Mouse (Mus musculus) kidney, embryonic 14.5 days (tissue): ENCODE data around the gene Sema5a. TPM values are rescaled to one million over a fixed set of nuclear protein-coding genes. Genes with fewer than 3 reads are reported as not detected.
A peak's percentile ranks its signal among the peaks of the same experiment; 100 is the strongest.

Source experiments
- ATAC-seq: fragments of 200-750 bp; cut with Nextera tagmentation; 2 replicates; pipeline ENCODE4 v1.8.0; 2017; ENCODE audit warnings: moderate number of reproducible peaks, mild to moderate bottlenecking, moderate TSS enrichment, moderate library complexity; ENCODE audit not compliant: low FRiP score, low TSS enrichment
- H3K27ac ChIP-seq: fragments of 300-500 bp; sonication (generic); 2 replicates; pipeline ENCODE4 v1.5.1; 2014; ENCODE audit warnings: low read depth, mild to moderate bottlenecking, low read length, moderate library complexity, mixed read lengths
- H3K27me3 ChIP-seq: fragments of 300-500 bp; sonication (generic); 2 replicates; pipeline ENCODE4 v1.6.1; 2014; ENCODE audit warnings: mild to moderate bottlenecking, low read length; ENCODE audit not compliant: control insufficient read depth, insufficient read depth
- H3K36me3 ChIP-seq: fragments of 300-500 bp; sonication (generic); 2 replicates; pipeline ENCODE4 v1.6.1; 2014; ENCODE audit warnings: low read length, mixed read lengths; ENCODE audit not compliant: control insufficient read depth, insufficient read depth
- H3K4me1 ChIP-seq: fragments of 300-500 bp; sonication (generic); 2 replicates; pipeline ENCODE4 v1.6.1; 2014; ENCODE audit warnings: low read length, mixed read lengths; ENCODE audit not compliant: control insufficient read depth, insufficient read depth
- H3K4me2 ChIP-seq: fragments of 300-500 bp; sonication (generic); replicated peaks from 2 replicates; pipeline ENCODE4 v1.6.1; 2014; ENCODE audit warnings: low read depth, mild to moderate bottlenecking, low read length
- H3K4me3 ChIP-seq: fragments of 300-500 bp; sonication (generic); 2 replicates; pipeline ENCODE4 v1.5.1; 2014; ENCODE audit warnings: mild to moderate bottlenecking, low read length
- H3K9ac ChIP-seq: fragments of 300-500 bp; sonication (generic); 2 replicates; pipeline ENCODE4 v1.6.1; 2014; ENCODE audit warnings: low read depth, mild to moderate bottlenecking, low read length, moderate library complexity
- H3K9me3 ChIP-seq: fragments of 300-500 bp; sonication (generic); 2 replicates; pipeline ENCODE4 v1.6.1; 2016; ENCODE audit warnings: low read length; ENCODE audit not compliant: control insufficient read depth
- WGBS: fragments of 180-500 bp; shearing (Covaris S2); extraction: QIAGEN DNeasy Blood & Tissue Kit; methylation state at CpG from one replicate; pipeline ENCODE4 v1.1.7; 2014; 5-methylcytosine and 5-hydroxymethylcytosine counted together
- polyA plus RNA-seq: library from polyadenylated mRNA; unstranded; fragments of >200 nt; fragmentation: Nextera tagmentation; extraction: Ambion mirVana; gene quantifications from 2 replicates; pipeline ENCODE4 v1.2.1, GENCODE M21; 2014

Sema5a gene
- polyA plus RNA-seq, 1 experiment from 2014 or later = 30.2 TPM

DNA sequence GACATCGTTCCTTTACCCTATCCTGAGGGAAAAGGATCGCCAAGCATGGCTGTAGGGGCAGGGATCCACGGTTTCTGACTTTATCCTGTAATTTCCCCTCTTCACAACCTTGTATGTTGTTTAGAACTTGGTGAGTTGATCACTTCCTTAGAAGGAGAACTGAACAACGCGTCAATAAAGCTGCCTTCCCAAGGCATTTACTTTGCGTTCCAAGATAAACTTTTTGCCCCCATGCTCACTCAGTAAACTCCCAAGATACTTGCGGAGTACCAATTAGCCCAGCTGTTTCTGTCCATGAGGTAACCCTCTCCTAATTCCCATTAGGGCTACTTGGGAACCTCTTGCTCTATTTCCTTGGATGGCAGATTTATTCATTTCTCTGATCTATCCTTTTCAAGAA is 786 bp upstream of the Sema5a start:
- H3K9me3 ChIP-seq = no peaks in the 10 kb centered on the region
- H3K27ac ChIP-seq = peak overlapping the region; percentile 49
- peak overlapping the region; percentile 64 for H3K4me3 ChIP-seq
- peaks cover 10% of the 10 kb centered on the region; the same call in 1 of the 2 replicates for H3K4me1 ChIP-seq
- H3K36me3 ChIP-seq = peaks cover 9% of the 10 kb centered on the region; the same call in 1 of the 2 replicates
- H3K4me2 ChIP-seq = peak overlapping the region; percentile 95
- ATAC-seq = no peak
- H3K27me3 ChIP-seq = no peaks in the 10 kb centered on the region
- H3K9ac ChIP-seq = peak overlapping the region; percentile 74; the same call in 1 of the 2 replicates
- 36% methylated on average over 7 of the region's 7 CpGs for WGBS

DNA sequence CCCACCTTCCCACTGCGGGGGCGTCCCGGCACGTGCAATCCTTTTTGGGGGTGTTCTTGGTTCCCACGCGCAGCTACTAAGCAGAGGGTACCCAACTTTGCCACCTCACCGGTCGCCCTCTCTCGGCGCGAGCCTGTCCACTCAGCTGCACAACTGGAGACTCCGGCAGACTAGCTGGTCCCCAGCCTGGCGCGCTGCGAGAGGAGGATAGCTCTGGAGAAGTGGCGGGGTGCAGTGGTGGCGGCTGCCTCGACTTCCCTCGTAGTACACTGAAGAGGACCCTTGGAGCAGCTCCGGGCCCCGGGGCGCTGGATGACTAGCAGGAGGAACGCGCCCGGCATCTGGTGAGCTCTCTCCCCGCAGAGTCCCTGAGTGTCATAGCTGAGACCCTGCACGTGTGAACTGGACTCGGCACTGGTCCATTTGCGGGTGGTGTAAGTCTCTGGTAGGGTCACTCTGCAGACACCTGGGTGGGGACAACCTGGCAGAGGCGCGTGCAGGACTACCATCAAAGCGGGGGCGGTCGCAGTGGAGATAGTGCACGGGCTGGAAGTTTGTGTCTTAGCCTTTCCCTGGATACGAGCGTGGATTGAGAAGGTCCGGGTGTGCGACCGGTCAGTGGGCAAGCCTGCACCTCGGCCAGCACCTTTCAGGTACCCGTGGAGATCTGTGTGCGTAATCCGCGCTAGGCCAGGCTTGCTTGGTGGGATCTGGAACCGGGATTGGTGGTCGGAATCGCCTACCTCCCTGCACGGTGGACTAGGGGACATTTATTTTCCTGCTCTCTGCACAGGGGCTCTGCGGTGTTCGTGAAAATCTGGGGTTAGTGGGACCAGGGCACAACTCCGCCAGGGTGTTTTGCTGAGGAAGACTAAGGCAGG is 586 bp downstream of the Sema5a start:
- H3K27ac ChIP-seq = 0 out of 2 replicates have a peak overlapping the region, but pooled peaks have one; percentile 37
- peak overlapping the region; percentile 64 for H3K4me3 ChIP-seq
- peak overlapping the region; percentile 74 for H3K9ac ChIP-seq
- no peaks in the 10 kb centered on the region for H3K27me3 ChIP-seq
- H3K9me3 ChIP-seq = no peaks in the 10 kb centered on the region
- under 1% methylated on average over 52 of the region's 52 CpGs for WGBS
- peaks cover 9% of the 10 kb centered on the region; the same call in 1 of the 2 replicates for H3K36me3 ChIP-seq
- H3K4me1 ChIP-seq = peaks cover 10% of the 10 kb centered on the region; the same call in 1 of the 2 replicates
- peak overlapping the region; percentile 95 for H3K4me2 ChIP-seq
- ATAC-seq = peak; percentile 60

DNA sequence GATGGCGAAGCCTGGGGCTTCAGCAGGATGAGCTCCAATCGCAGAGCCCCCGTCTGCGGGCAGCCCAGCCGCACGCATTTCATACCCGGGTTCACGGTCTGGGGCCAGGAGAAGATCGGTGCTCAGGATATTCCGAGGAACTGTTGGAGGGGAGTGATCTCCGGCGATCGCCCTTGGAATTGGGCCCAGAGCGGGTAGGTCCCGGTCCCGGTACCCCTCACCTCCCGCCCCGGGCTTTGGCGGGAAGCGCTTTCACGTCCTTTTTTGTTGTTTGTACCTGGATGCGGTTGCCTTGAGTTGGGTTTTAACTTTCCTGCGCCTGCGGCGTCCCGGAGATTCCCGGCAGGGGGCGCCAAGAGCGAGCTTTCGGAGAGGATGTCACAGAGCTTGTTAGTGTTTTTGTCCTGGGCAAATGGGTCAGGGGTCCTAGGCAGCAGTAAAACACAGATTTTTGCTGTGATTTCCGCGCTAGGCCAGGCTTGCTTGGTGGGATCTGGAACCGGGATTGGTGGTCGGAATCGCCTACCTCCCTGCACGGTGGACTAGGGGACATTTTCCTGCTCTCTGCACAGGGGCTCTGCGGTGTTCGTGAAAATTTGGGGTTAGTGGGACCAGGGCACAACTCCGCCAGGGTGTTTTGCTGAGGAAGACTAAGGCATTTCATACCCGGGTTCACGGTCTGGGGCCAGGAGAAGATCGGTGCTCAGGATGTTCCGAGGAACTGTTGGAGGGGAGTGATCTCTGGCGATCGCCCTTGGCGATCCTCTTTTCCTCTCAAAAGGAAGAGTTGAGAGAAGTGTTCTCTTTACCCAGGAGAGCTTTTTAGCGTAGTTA is 1.4 kb downstream of the Sema5a start:
- Histone ChIP-seq H3K4me1 (peaks cover 10% of the 10 kb centered on the region; the same call in 1 of the 2 replicates), H3K4me3 (peak overlapping the region; percentile 64), H3K27ac (no peak overlapping the region), H3K4me2 (peak overlapping the region; percentile 95), H3K27me3 (no peaks in the 10 kb centered on the region), H3K9ac (peak overlapping the region; percentile 74), H3K9me3 (no peaks in the 10 kb centered on the region), H3K36me3 (peaks cover 2% of the 10 kb centered on the region; the same call in 1 of the 2 replicates)
- under 1% methylated on average over 47 of the region's 47 CpGs for WGBS
- peak; percentile 36 for ATAC-seq

DNA sequence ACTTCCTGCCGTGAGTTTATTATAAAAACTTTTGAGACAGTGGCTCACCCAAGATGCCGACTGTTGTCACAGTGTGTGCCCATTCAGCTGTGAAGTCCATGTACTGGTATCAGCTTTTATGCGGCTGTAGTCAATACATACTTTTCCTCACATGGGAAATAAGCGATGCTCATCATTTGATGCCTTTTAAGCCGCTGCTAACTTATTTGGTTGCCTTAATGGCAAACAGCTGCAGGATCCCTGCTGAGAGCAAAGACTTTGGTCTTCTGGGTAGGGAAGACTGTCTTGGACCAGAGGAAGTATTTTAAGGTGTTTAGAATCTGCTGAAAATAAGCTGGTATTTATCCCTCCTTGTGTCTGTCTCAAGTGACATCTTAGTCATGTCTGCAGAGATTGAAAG is 2.7 kb downstream of the Sema5a start:
- WGBS = 44% methylated on average over 5 of the region's 5 CpGs
- H3K36me3 ChIP-seq = no peaks in the 10 kb centered on the region
- H3K27ac ChIP-seq = no peak overlapping the region
- peaks cover 10% of the 10 kb centered on the region; the same call in 1 of the 2 replicates for H3K4me1 ChIP-seq
- ATAC-seq = no peak
- no peaks in the 10 kb centered on the region for H3K27me3 ChIP-seq
- H3K9ac ChIP-seq = no peak overlapping the region; the same call in 1 of the 2 replicates
- no peaks in the 10 kb centered on the region for H3K9me3 ChIP-seq
- peak overlapping the region; percentile 95 for H3K4me2 ChIP-seq
- H3K4me3 ChIP-seq = peak overlapping the region; percentile 64

DNA sequence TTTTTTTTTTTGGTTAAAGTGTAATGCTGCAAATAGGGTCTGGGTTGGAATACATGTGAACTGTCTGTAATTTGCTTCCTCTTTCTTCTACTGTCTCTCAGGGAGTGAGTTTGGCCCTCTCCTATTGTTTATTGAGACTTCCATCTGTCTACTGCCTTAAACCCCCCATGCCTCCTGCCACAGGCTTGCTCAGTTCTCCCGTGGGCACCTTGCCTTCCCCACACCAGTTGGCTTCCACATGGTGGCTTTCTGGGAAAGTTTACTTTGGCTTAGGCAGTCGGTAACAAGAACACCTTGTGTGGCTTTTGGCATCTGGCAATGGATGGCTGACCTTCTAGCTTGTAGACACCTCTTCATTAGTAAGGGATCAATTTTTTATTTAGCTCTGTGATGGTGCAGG is 10.2 kb downstream of the Sema5a start:
- no peaks in the 10 kb centered on the region for H3K27me3 ChIP-seq
- no peak for ATAC-seq
- 84% methylated on average over 2 of the region's 2 CpGs for WGBS

DNA sequence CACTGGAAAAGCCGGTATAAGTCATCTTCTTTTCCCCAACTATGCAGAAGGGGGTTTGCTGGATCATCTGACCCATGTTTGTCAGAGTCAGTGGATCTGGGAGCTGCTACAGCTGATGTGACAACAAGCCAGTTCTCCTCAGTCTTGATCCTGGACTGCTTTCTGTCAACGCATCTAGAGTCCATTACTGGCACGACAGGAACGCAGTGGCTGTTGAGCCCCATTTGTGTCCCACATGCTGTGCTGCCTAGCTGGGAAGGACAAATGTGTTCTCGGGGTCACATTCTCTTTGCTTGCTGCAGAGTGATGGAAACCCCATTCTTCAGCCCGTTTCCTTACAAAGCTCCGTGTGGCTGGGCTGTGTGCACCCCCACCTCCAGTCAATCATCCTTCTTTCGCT is 12.7 kb downstream of the Sema5a start:
- no peak overlapping the region for H3K27ac ChIP-seq
- no peaks in the 10 kb centered on the region for H3K27me3 ChIP-seq
- no peak overlapping the region for H3K4me3 ChIP-seq
- no peak overlapping the region for H3K9ac ChIP-seq
- no peaks in the 10 kb centered on the region for H3K36me3 ChIP-seq
- no peak for ATAC-seq
- 74% methylated on average over 8 of the region's 8 CpGs for WGBS
- H3K4me1 ChIP-seq = peaks cover 5% of the 10 kb centered on the region; the same call in 1 of the 2 replicates
- no peak overlapping the region for H3K4me2 ChIP-seq
- no peaks in the 10 kb centered on the region for H3K9me3 ChIP-seq

More for the DNA sequence above, 10.2 kb downstream of the Sema5a start:
- H3K9ac ChIP-seq = no peak overlapping the region
- no peaks in the 10 kb centered on the region for H3K9me3 ChIP-seq
- no peak overlapping the region for H3K4me2 ChIP-seq
- no peaks in the 10 kb centered on the region for H3K4me1 ChIP-seq
- no peaks in the 10 kb centered on the region for H3K36me3 ChIP-seq
- H3K27ac ChIP-seq = no peak overlapping the region
- no peak overlapping the region for H3K4me3 ChIP-seq

DNA sequence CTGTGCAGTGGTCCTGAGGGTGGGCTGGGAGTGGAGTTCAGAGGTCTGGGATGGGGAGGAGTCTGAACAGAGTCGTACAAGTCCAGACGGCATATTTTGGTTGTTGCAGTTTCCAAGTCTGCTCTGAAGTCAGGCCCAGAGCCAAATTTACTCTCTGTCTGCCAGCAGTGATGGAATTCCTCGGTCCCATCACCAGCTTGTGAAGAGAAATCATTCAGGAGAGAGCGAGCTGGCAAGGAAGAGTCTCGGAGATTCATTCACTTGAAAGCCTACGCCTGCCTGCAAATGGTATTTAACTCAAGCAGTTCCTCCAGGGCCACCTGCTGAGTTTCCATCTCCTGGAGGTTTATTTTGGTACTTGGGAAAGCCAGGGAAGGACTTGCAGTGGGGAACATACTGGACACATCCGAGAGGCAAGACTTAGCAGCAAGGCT is 13.3 kb downstream of the Sema5a start:
- Histone ChIP-seq H3K27me3 (no peaks in the 10 kb centered on the region), H3K27ac (no peak overlapping the region), H3K4me2 (no peak overlapping the region), H3K9ac (no peak overlapping the region), H3K4me1 (peaks cover 5% of the 10 kb centered on the region; the same call in 1 of the 2 replicates), H3K9me3 (no peaks in the 10 kb centered on the region), H3K4me3 (no peak overlapping the region), H3K36me3 (no peaks in the 10 kb centered on the region; the same call in 1 of the 2 replicates)
- ATAC-seq = no peak
- 57% methylated on average over 7 of the region's 7 CpGs for WGBS

DNA sequence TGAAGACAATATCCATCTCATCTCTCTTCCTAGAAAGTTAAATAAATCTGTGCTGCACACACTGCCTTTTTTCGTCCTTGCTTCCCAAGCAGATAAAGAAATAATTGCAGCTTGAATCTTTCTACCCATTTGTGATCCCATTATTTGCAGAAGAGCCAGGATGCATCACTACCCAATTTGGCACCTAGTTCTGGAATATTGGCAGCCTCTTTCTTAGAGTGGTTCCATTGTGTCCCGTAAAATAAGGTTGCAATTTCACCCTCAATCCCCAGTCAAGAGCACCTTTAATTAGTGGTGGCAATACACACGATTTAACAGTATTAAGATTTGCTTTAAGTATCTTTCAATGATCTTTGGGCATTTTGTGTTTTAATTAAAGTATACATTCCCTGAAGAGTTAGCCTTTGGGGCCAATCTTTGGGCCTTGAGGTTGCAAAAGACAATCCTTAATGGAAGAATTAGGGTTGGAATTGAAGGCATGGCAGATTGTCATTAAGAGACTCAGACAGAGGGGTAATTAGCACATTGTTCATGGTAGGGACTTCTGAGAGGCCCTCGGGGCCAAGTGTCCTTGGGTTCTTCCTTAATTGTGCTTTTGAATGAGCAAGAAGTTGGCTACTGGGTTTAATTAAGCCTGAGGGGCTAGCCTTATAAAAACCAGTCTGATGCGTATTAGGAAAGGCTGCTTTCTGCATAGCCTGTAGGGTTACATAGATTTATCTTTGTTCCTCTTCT is 14.9 kb downstream of the Sema5a start:
- Histone ChIP-seq H3K36me3 (no peaks in the 10 kb centered on the region; the same call in 1 of the 2 replicates), H3K9ac (no peak overlapping the region), H3K27ac (no peak overlapping the region), H3K9me3 (no peaks in the 10 kb centered on the region), H3K4me2 (no peak overlapping the region), H3K4me1 (peaks cover 15% of the 10 kb centered on the region), H3K4me3 (no peak overlapping the region), H3K27me3 (no peaks in the 10 kb centered on the region)
- ATAC-seq = no peak
- WGBS = 71% methylated on average over 5 of the region's 5 CpGs
